ENCODE assay signal across 8 mouse cellular contexts in the genomic region with DNA sequence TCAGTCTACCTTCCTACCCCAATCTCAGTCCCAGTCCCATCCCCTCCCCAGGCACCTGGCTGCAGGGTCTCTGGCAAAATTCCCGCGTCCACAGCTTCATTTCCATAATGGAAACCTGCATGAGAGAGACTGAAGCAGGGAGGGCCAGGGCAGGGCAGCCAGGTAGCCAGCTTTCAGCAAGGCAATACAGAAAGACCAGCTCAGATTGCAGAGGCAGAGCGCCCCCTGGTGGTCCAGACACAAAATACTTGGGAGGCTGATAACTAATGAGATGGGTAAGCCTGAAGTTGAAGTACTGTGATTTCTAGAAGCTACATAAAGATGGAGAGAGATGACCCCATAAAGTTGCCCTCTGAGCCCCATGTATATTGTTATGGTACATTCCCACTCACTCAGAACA. TPM values are rescaled to one million over a fixed set of nuclear protein-coding genes. Genes with fewer than 3 reads are reported as not detected.
DNase-seq lines count a peak whose midpoint lies in the region; ATAC-seq and TF ChIP-seq lines count a peak whose summit lies in the region.

No protein-coding gene starts in this region.

- intact Hi-C loops in gastrocnemius, postnatal 36 days (cut with DNase I): loop anchor here (2.0 to 5.0 kb wide), 2 partner anchors 45 to 134 kb away; a partner anchor contains a TSS

- H3K27me3 ChIP-seq in C2C12 (ENCODE audit: control insufficient read depth, insufficient read depth, insufficient read length): peaks cover 11% of the 10 kb centered on the region
- 0 out of 2 replicates have a peak, but pooled peaks cover 3% of the 10 kb centered on the region for H3K27me3 ChIP-seq in kidney, embryonic 14.5 days (ENCODE audit: control insufficient read depth, insufficient read depth, low read length)
- no peaks in the 10 kb centered on the region; the same call in 1 of the 2 replicates for H3K27me3 ChIP-seq in liver, adult 2 months (ENCODE audit: control insufficient read depth, insufficient read depth, low read length)
- peaks cover 4% of the 10 kb centered on the region; the same call in 1 of the 2 replicates for H3K27me3 ChIP-seq in neural tube, embryonic 12.5 days (replicated peaks)

- no peak for TF ChIP-seq POLR2A in liver, adult 2 months (IDR thresholded peaks at IDR 0.05; ENCODE audit: extremely low read depth, insufficient read depth, low read length)

- H3K9me3 ChIP-seq in kidney, embryonic 14.5 days (ENCODE audit: control insufficient read depth, low read length): no peaks in the 10 kb centered on the region
- no peaks in the 10 kb centered on the region for H3K9me3 ChIP-seq in neural tube, embryonic 12.5 days

- H3K9ac ChIP-seq in kidney, embryonic 14.5 days (ENCODE audit: low read depth, low read length): no peak overlapping the region
- H3K9ac ChIP-seq in liver, adult 2 months (ENCODE audit: low read depth, low read length): no peak overlapping the region
- H3K9ac ChIP-seq in neural tube, embryonic 12.5 days: no peak overlapping the region

- no peak overlapping the region for H3K27ac ChIP-seq in kidney, embryonic 14.5 days (ENCODE audit: low read depth, low read length)
- H3K27ac ChIP-seq in liver, adult 2 months (replicated peaks; ENCODE audit: insufficient read depth, low read depth, low read length): no peak overlapping the region
- H3K27ac ChIP-seq in neural tube, embryonic 12.5 days: no peak overlapping the region

- DNase-seq in adrenal gland, adult 8-10 months: peak; percentile 40
- DNase-seq in embryo, embryonic 11.5 days (ENCODE audit: low read depth, low spot score): peak; percentile 54
- DNase-seq in gastrocnemius, postnatal 36 days: peak; percentile 55 to 62
- DNase-seq in liver, adult 2 months (ENCODE audit: extremely low read depth, low read depth, low spot score): peak; percentile 43
- DNase-seq in testis, postnatal 10 days (ENCODE audit: low spot score): peak; percentile 88

- no peaks in the 10 kb centered on the region for H3K79me3 ChIP-seq in C2C12 (ENCODE audit: low read depth)

- H3K4me1 ChIP-seq in kidney, embryonic 14.5 days (ENCODE audit: control insufficient read depth, insufficient read depth, low read length): 0 out of 2 replicates have a peak, but pooled peaks cover 6% of the 10 kb centered on the region
- H3K4me1 ChIP-seq in liver, adult 2 months (ENCODE audit: control insufficient read depth, insufficient read depth, low read length): no peaks in the 10 kb centered on the region
- 0 out of 2 replicates have a peak, but pooled peaks cover 3% of the 10 kb centered on the region for H3K4me1 ChIP-seq in neural tube, embryonic 12.5 days

- H3ac ChIP-seq in C2C12 (ENCODE audit: control insufficient read depth, insufficient read length, low read depth): no peak overlapping the region

- 0% methylated on average over 3 of the region's 3 CpGs for WGBS in kidney, embryonic 14.5 days
- 0% methylated on average over 3 of the region's 3 CpGs for WGBS in liver, adult 2 months
- WGBS in neural tube, embryonic 12.5 days: 0% methylated on average over 3 of the region's 3 CpGs

- H3K4me3 ChIP-seq in C2C12 (ENCODE audit: insufficient read depth, poor library complexity, severe bottlenecking): no peak overlapping the region
- H3K4me3 ChIP-seq in kidney, embryonic 14.5 days (ENCODE audit: low read length): no peak overlapping the region; the same call in 1 of the 2 replicates
- H3K4me3 ChIP-seq in liver, adult 2 months (ENCODE audit: insufficient read depth, low read depth, low read length): no peak overlapping the region
- no peak overlapping the region for H3K4me3 ChIP-seq in neural tube, embryonic 12.5 days

- peak; percentile 68 for ATAC-seq in kidney, embryonic 14.5 days (ENCODE audit: low FRiP score, low TSS enrichment)
- peak; percentile 43; the same call in 1 of the 2 replicates for ATAC-seq in neural tube, embryonic 12.5 days (ENCODE audit: low FRiP score, low read depth)

- no peaks in the 10 kb centered on the region for H3K36me3 ChIP-seq in C2C12 (ENCODE audit: control insufficient read depth, insufficient read depth)
- no peaks in the 10 kb centered on the region for H3K36me3 ChIP-seq in kidney, embryonic 14.5 days (ENCODE audit: control insufficient read depth, insufficient read depth, low read length)
- H3K36me3 ChIP-seq in liver, adult 2 months (ENCODE audit: control insufficient read depth, insufficient read depth, low read length): no peaks in the 10 kb centered on the region
- no peaks in the 10 kb centered on the region for H3K36me3 ChIP-seq in neural tube, embryonic 12.5 days

- no peaks in the 10 kb centered on the region for H3K79me2 ChIP-seq in C2C12 (ENCODE audit: control insufficient read depth, insufficient read depth)
- H3K79me2 ChIP-seq in liver, adult 2 months (ENCODE audit: control insufficient read depth, insufficient read depth, low read length): no peaks in the 10 kb centered on the region

- TF ChIP-seq CTCF in C2C12 (IDR thresholded peaks at IDR 0.05; ENCODE audit: control insufficient read depth, insufficient read depth, insufficient read length): peak; percentile 71
- TF ChIP-seq CTCF in liver, adult 2 months (IDR thresholded peaks at IDR 0.05; ENCODE audit: low read depth, low read length): peak; percentile 85

- no peak overlapping the region for H3K4me2 ChIP-seq in kidney, embryonic 14.5 days (replicated peaks; ENCODE audit: low read depth, low read length)
- H3K4me2 ChIP-seq in neural tube, embryonic 12.5 days (replicated peaks): no peak overlapping the region

TF ChIP-seq in C2C12, 6 proteins besides CTCF, POLR2A, EP300 and RAD21:
- TF ChIP-seq MYOD1 (IDR thresholded peaks at IDR 0.05; ENCODE audit: control insufficient read depth, insufficient read length, low read depth) (no peak), FOSL1 (IDR thresholded peaks at IDR 0.05; ENCODE audit: insufficient read depth, low read length, poor library complexity, severe bottlenecking) (no peak), MYOG (IDR thresholded peaks at IDR 0.05; ENCODE audit: control insufficient read depth, extremely low read depth, insufficient read length) (no peak), CEBPB (IDR thresholded peaks at IDR 0.05; ENCODE audit: low read depth) (no peak), MAX (IDR thresholded peaks at IDR 0.05) (no peak), USF1 (IDR thresholded peaks at IDR 0.05; ENCODE audit: low read depth) (no peak)

RNA-seq across cellular contexts. Expression of a gene that starts 16.4 kb away (rescaled TPM):
- polyA plus RNA-seq in C2C12 (2012; fragmentation: generic; extraction: Trizol): 0.01 TPM
- total RNA-seq in adrenal gland, adult 8-10 months (2022): 10 to 100 TPM in 3 of 4 experiments, 1 to 10 TPM in 1; 2.4 to 62.8 (median 19.6) TPM
- total RNA-seq in gastrocnemius, postnatal 36 days (2021): not detected
- 0.15 and 0.16 TPM in 2 replicates for polyA plus RNA-seq in kidney, embryonic 14.5 days (2014; fragmentation: Nextera tagmentation; extraction: Ambion mirVana)
- under 0.01 TPM in 1 of 2 replicates, not detected in the other for total RNA-seq in liver, adult 2 months (2014; rRNA removed)
- polyA plus RNA-seq in liver, adult 2 months (2012; rRNA removed): not detected in 2 replicates
- 0.79 and 1.1 TPM in 2 replicates for polyA plus RNA-seq in neural tube, embryonic 12.5 days (2016; fragmentation: Nextera tagmentation; extraction: Ambion mirVana)

RNA-seq across cellular contexts. Expression of a gene that starts 19.9 kb away (rescaled TPM):
- 14.8 TPM for polyA plus RNA-seq in C2C12 (2012; fragmentation: generic; extraction: Trizol)
- total RNA-seq in adrenal gland, adult 8-10 months (2022): 1 to 10 TPM; 1.7 to 6.2 (median 3.6) TPM
- total RNA-seq in gastrocnemius, postnatal 36 days (2021): under 1 TPM; 0.52 to 0.64 TPM
- 41.6 and 56.4 TPM in 2 replicates for polyA plus RNA-seq in kidney, embryonic 14.5 days (2014; fragmentation: Nextera tagmentation; extraction: Ambion mirVana)
- 0.18 and 1.0 TPM in 2 replicates for total RNA-seq in liver, adult 2 months (2014; rRNA removed)
- polyA plus RNA-seq in liver, adult 2 months (2012; rRNA removed): 1.6 and 2.6 TPM in 2 replicates
- 32.7 and 34.1 TPM in 2 replicates for polyA plus RNA-seq in neural tube, embryonic 12.5 days (2016; fragmentation: Nextera tagmentation; extraction: Ambion mirVana)

RNA-seq across cellular contexts. Expression of a gene that starts 22.4 kb away (rescaled TPM):
- 0.54 TPM for polyA plus RNA-seq in C2C12 (2012; fragmentation: generic; extraction: Trizol)
- total RNA-seq in adrenal gland, adult 8-10 months (2022): under 1 TPM in 2 of 4 experiments, not detected in 2; 0.17 to 0.38 TPM
- total RNA-seq in gastrocnemius, postnatal 36 days (2021): not detected
- polyA plus RNA-seq in kidney, embryonic 14.5 days (2014; fragmentation: Nextera tagmentation; extraction: Ambion mirVana): 63.7 and 65.5 TPM in 2 replicates
- total RNA-seq in liver, adult 2 months (2014; rRNA removed): not detected in 2 replicates
- not detected in 2 replicates for polyA plus RNA-seq in liver, adult 2 months (2012; rRNA removed)
- polyA plus RNA-seq in neural tube, embryonic 12.5 days (2016; fragmentation: Nextera tagmentation; extraction: Ambion mirVana): 0.74 and 1.9 TPM in 2 replicates

RNA-seq across cellular contexts. Expression of a gene that starts 27.2 kb away (rescaled TPM):
- polyA plus RNA-seq in C2C12 (2012; fragmentation: generic; extraction: Trizol): not detected
- total RNA-seq in adrenal gland, adult 8-10 months (2022): not detected
- total RNA-seq in gastrocnemius, postnatal 36 days (2021): not detected
- 153 and 181 TPM in 2 replicates for polyA plus RNA-seq in kidney, embryonic 14.5 days (2014; fragmentation: Nextera tagmentation; extraction: Ambion mirVana)
- not detected in 2 replicates for total RNA-seq in liver, adult 2 months (2014; rRNA removed)
- 0.46 and 0.54 TPM in 2 replicates for polyA plus RNA-seq in liver, adult 2 months (2012; rRNA removed)
- polyA plus RNA-seq in neural tube, embryonic 12.5 days (2016; fragmentation: Nextera tagmentation; extraction: Ambion mirVana): 2.7 and 3.6 TPM in 2 replicates

RNA-seq across cellular contexts. Expression of a gene that starts 28.9 kb away (rescaled TPM):
- 916 TPM for polyA plus RNA-seq in C2C12 (2012; fragmentation: generic; extraction: Trizol)
- 100 to 1,000 TPM; 156 to 243 (median 195) TPM for total RNA-seq in adrenal gland, adult 8-10 months (2022)
- 10 to 100 TPM; 38.1 to 49.0 TPM for total RNA-seq in gastrocnemius, postnatal 36 days (2021)
- 14.5 and 16.4 TPM in 2 replicates for polyA plus RNA-seq in kidney, embryonic 14.5 days (2014; fragmentation: Nextera tagmentation; extraction: Ambion mirVana)
- 4.0 TPM in 2 replicates for total RNA-seq in liver, adult 2 months (2014; rRNA removed)
- polyA plus RNA-seq in liver, adult 2 months (2012; rRNA removed): 6.0 and 7.1 TPM in 2 replicates
- 3.1 and 3.9 TPM in 2 replicates for polyA plus RNA-seq in neural tube, embryonic 12.5 days (2016; fragmentation: Nextera tagmentation; extraction: Ambion mirVana)

Comparison
In these comparisons a context has a peak if more than half of its experiments do, and no peak if none do; other contexts are left out.
1. RNA of a gene that starts 22.4 kb away (polyA plus RNA-seq): 63.7 to 65.5 TPM in kidney, embryonic 14.5 days; 0.74 to 1.9 TPM in neural tube, embryonic 12.5 days, 0.54 TPM in C2C12 (single experiment) and not detected in liver, adult 2 months; every median in the first group is over 10 times any median in the second.
2. Peak in every context shown above with its lines, with median percentiles within 50 percentile points of each other: DNase-seq.